Mouse (Mus musculus) thymus, postnatal 4 days (tissue): ENCODE measurements around the gene Gm45713.

ENCODE experiments used
- DNase-seq: peaks from one replicate; pipeline ENCODE4 v3.0.0; 2021

Gm45713 gene

GRCm38 (mm10) chr7:45092828-45093515 is 43.1 kb downstream of the Gm45713 start:
- no peak for DNase-seq

GRCm38 (mm10) chr7:45092048-45092447 is 44.0 kb downstream of the Gm45713 start, which contains the start of gene Rcn3:
Gene Rcn3, minus strand, starts transcription at chr7:45092221.
- DNase-seq = no peak

- no peak for DNase-seq
These were observed 44.7 kb downstream of the Gm45713 start for GRCm38 (mm10) chr7:45091001-45091990.

- DNase-seq = peak; percentile 73
These were observed 45.6 kb downstream of the Gm45713 start for GRCm38 (mm10) chr7:45090251-45090977.

GRCm38 (mm10) chr7:45088597-45088996 is 47.4 kb downstream of the Gm45713 start:
- DNase-seq = no peak

GRCm38 (mm10) chr7:45086084-45086483 is 49.9 kb downstream of the Gm45713 start:
- DNase-seq = no peak

GRCm38 (mm10) chr7:45083300-45083890 is 52.6 kb downstream of the Gm45713 start:
- DNase-seq = peak; percentile 64

- peak; percentile 55 for DNase-seq
These were observed 53.4 kb downstream of the Gm45713 start for GRCm38 (mm10) chr7:45082401-45083299.

- no peak for DNase-seq
These were observed 55.0 kb downstream of the Gm45713 start for GRCm38 (mm10) chr7:45081016-45081415.

GRCm38 (mm10) chr7:45079856-45080255 is 56.2 kb downstream of the Gm45713 start:
- peak; percentile 96 for DNase-seq

GRCm38 (mm10) chr7:45078513-45078912 is 57.5 kb downstream of the Gm45713 start:
- DNase-seq = peak; percentile 87

- no peak for DNase-seq
These were observed 58.2 kb downstream of the Gm45713 start for GRCm38 (mm10) chr7:45077829-45078228.

- DNase-seq = no peak
These were observed 58.7 kb downstream of the Gm45713 start for GRCm38 (mm10) chr7:45077322-45077721.

GRCm38 (mm10) chr7:45076501-45076900 is 59.5 kb downstream of the Gm45713 start:
- DNase-seq = no peak
